Mouse (Mus musculus) midbrain, postnatal 0 days (tissue): ENCODE measurements around the gene Gm10961. TPM values are rescaled to one million over a fixed set of nuclear protein-coding genes. Genes with fewer than 3 reads are reported as not detected.

Source experiments
- ATAC-seq: fragments of 200-750 bp; cut with Nextera tagmentation; 2 replicates; pipeline ENCODE4 v1.8.0; 2017; ENCODE audit warnings: moderate number of reproducible peaks, mild to moderate bottlenecking, moderate TSS enrichment, moderate library complexity; ENCODE audit not compliant: low FRiP score
- DNase-seq: peaks from one replicate; pipeline ENCODE4 v3.0.0-alpha.2; 2015; ENCODE audit warnings: low spot score
- H3K27ac ChIP-seq: fragments of 300-500 bp; sonication (generic); 2 replicates; pipeline ENCODE4 v1.5.1; 2014; ENCODE audit warnings: low read depth, mild to moderate bottlenecking, low read length, mixed read lengths
- H3K27me3 ChIP-seq: fragments of 300-500 bp; sonication (generic); 2 replicates; pipeline ENCODE4 v1.6.1; 2014; ENCODE audit warnings: low read length, control low read depth, mixed read lengths; ENCODE audit not compliant: insufficient read depth
- H3K36me3 ChIP-seq: fragments of 300-500 bp; sonication (generic); 2 replicates; pipeline ENCODE4 v1.6.1; 2014; ENCODE audit warnings: low read length, control low read depth, mixed read lengths; ENCODE audit not compliant: insufficient read depth
- H3K4me1 ChIP-seq: fragments of 300-500 bp; sonication (generic); 2 replicates; pipeline ENCODE4 v1.6.1; 2014; ENCODE audit warnings: mild to moderate bottlenecking, control low read depth, antibody characterized with exemption, low read length, mixed read lengths; ENCODE audit not compliant: insufficient read depth
- H3K4me2 ChIP-seq: fragments of 300-500 bp; sonication (generic); 2 replicates; pipeline ENCODE4 v1.6.1; 2014; ENCODE audit warnings: low read depth, mild to moderate bottlenecking, low read length, mixed read lengths; ENCODE audit not compliant: poor library complexity, severe bottlenecking
- H3K4me3 ChIP-seq: fragments of 300-500 bp; sonication (generic); 2 replicates; pipeline ENCODE4 v1.5.1; 2014; ENCODE audit warnings: low read depth, mild to moderate bottlenecking, low read length, moderate library complexity
- H3K9ac ChIP-seq: fragments of 300-500 bp; sonication (generic); replicated peaks from 2 replicates; pipeline ENCODE4 v1.6.1; 2014; ENCODE audit warnings: mild to moderate bottlenecking, low read length, moderate library complexity, mixed read lengths; ENCODE audit not compliant: poor library complexity, severe bottlenecking
- H3K9me3 ChIP-seq: fragments of 300-500 bp; sonication (generic); 2 replicates; pipeline ENCODE4 v1.6.1; 2016; ENCODE audit warnings: low read length, control low read depth
- CTCF ChIP-seq: IDR thresholded peaks from 2 replicates; pipeline ENCODE4 v1.5.1; 2016; ENCODE audit warnings: antibody characterized with exemption, mild to moderate bottlenecking
- WGBS: fragments of 180-500 bp; shearing (Covaris S2); extraction: QIAGEN DNeasy Blood & Tissue Kit; methylation state at CpG from one replicate; pipeline ENCODE4 v1.1.7; 2014; 5-methylcytosine and 5-hydroxymethylcytosine counted together
- polyA plus RNA-seq: library from polyadenylated mRNA; unstranded; fragments of >200 nt; fragmentation: Nextera tagmentation; extraction: Ambion mirVana; gene quantifications from 2 replicates; pipeline ENCODE4 v1.2.1, GENCODE M21; 2015
- total RNA-seq: library from RNA; depleted of rRNA; stranded (reverse); fragments of >200 nt; gene quantifications from 2 replicates; pipeline ENCODE4 v1.2.3, GENCODE M21; 2014

Gene Gm10961
- total and polyA plus RNA-seq, 2 experiments from 2014 or later, result not detected

- DNase-seq, result no peak
- WGBS, result 3% methylated on average over 22 of the region's 24 CpGs
- H3K4me2 ChIP-seq, result no peak overlapping the region
- no peak overlapping the region for H3K27ac ChIP-seq
- no peak overlapping the region for H3K4me3 ChIP-seq
- peaks cover 54% of the 10 kb centered on the region for H3K27me3 ChIP-seq
- no peaks in the 10 kb centered on the region for H3K36me3 ChIP-seq
- no peak for TF ChIP-seq CTCF
- H3K4me1 ChIP-seq, result 0 out of 2 replicates have a peak, but pooled peaks cover 5% of the 10 kb centered on the region
- no peaks in the 10 kb centered on the region for H3K9me3 ChIP-seq
- no peak for ATAC-seq
- H3K9ac ChIP-seq, result no peak overlapping the region
These were observed 34.0 kb upstream of the Gm10961 start for GRCm38 (mm10) chr3:107597134-107597533.

GRCm38 (mm10) chr3:107597586-107598389, 33.3 kb upstream of the Gm10961 start:
- H3K27me3 ChIP-seq, result peaks cover 54% of the 10 kb centered on the region
- TF ChIP-seq CTCF, result 0 out of 2 replicates have a peak, but pooled peaks have one; percentile 21
- DNase-seq, result no peak
- 0 out of 2 replicates have a peak, but pooled peaks cover 5% of the 10 kb centered on the region for H3K4me1 ChIP-seq
- H3K9me3 ChIP-seq, result no peaks in the 10 kb centered on the region
- no peak overlapping the region for H3K4me3 ChIP-seq
- H3K27ac ChIP-seq, result no peak overlapping the region
- no peak overlapping the region for H3K9ac ChIP-seq
- 8% methylated on average over 22 of the region's 22 CpGs for WGBS
- no peak for ATAC-seq
- H3K4me2 ChIP-seq, result no peak overlapping the region
- no peaks in the 10 kb centered on the region for H3K36me3 ChIP-seq

GRCm38 (mm10) chr3:107600127-107600526, 31.0 kb upstream of the Gm10961 start:
- ATAC-seq (0 out of 2 replicates have a peak, but pooled peaks have one; percentile 14), DNase-seq (no peak)
- no peak overlapping the region for H3K4me2 ChIP-seq
- 38% methylated on average over 6 of the region's 6 CpGs for WGBS
- H3K27ac ChIP-seq, result no peak overlapping the region
- H3K9me3 ChIP-seq, result no peaks in the 10 kb centered on the region
- no peak for TF ChIP-seq CTCF
- H3K27me3 ChIP-seq, result peaks cover 36% of the 10 kb centered on the region
- 0 out of 2 replicates have a peak, but pooled peaks cover 4% of the 10 kb centered on the region for H3K4me1 ChIP-seq
- H3K4me3 ChIP-seq, result no peak overlapping the region
- H3K9ac ChIP-seq, result no peak overlapping the region
- H3K36me3 ChIP-seq, result no peaks in the 10 kb centered on the region

- Histone ChIP-seq H3K36me3 (0 out of 2 replicates have a peak, but pooled peaks cover 4% of the 10 kb centered on the region), H3K4me3 (no peak overlapping the region), H3K27ac (no peak overlapping the region), H3K4me1 (no peaks in the 10 kb centered on the region), H3K4me2 (no peak overlapping the region), H3K27me3 (peaks cover 12% of the 10 kb centered on the region; the same call in 1 of the 2 replicates), H3K9me3 (no peaks in the 10 kb centered on the region), H3K9ac (no peak overlapping the region)
- TF ChIP-seq CTCF, result peak; percentile 80
- WGBS, result 13% methylated on average over 4 of the region's 4 CpGs
- ATAC-seq (peak; percentile 42; the same call in 1 of the 2 replicates), DNase-seq (peak; percentile 32)
These were observed 25.8 kb upstream of the Gm10961 start for GRCm38 (mm10) chr3:107605304-107605703.

GRCm38 (mm10) chr3:107607221-107607620, 23.9 kb upstream of the Gm10961 start:
- Histone ChIP-seq H3K27me3 (no peaks in the 10 kb centered on the region), H3K9ac (no peak overlapping the region), H3K27ac (no peak overlapping the region), H3K4me2 (no peak overlapping the region), H3K4me1 (no peaks in the 10 kb centered on the region), H3K9me3 (no peaks in the 10 kb centered on the region), H3K36me3 (peaks cover 10% of the 10 kb centered on the region; the same call in 1 of the 2 replicates), H3K4me3 (no peak overlapping the region)
- TF ChIP-seq CTCF, result no peak
- DNase-seq (no peak), ATAC-seq (no peak)
- 84% methylated on average over 8 of the region's 8 CpGs for WGBS

- Histone ChIP-seq H3K4me3 (no peak overlapping the region), H3K36me3 (peaks cover 24% of the 10 kb centered on the region), H3K9ac (no peak overlapping the region), H3K27me3 (no peaks in the 10 kb centered on the region), H3K4me1 (no peaks in the 10 kb centered on the region), H3K4me2 (no peak overlapping the region), H3K27ac (no peak overlapping the region), H3K9me3 (no peaks in the 10 kb centered on the region)
- WGBS, result 67% methylated on average over 4 of the region's 4 CpGs
- DNase-seq (no peak), ATAC-seq (no peak)
- no peak for TF ChIP-seq CTCF
These were observed 22.3 kb upstream of the Gm10961 start for GRCm38 (mm10) chr3:107608808-107609207.
